Mouse (Mus musculus) kidney, embryonic 15.5 days (tissue): ENCODE data around the gene BC016579. TPM values are rescaled to one million over a fixed set of nuclear protein-coding genes. Genes with fewer than 3 reads are reported as not detected.
A peak's percentile ranks its signal among the peaks of the same experiment; 100 is the strongest.

ENCODE experiments used
- ATAC-seq: fragments of 200-750 bp; cut with Nextera tagmentation; replicated peaks from 2 replicates; pipeline ENCODE4 v1.8.0; 2017; ENCODE audit warnings: moderate TSS enrichment; ENCODE audit not compliant: low FRiP score
- H3K27ac ChIP-seq: fragments of 300-500 bp; sonication (generic); 2 replicates; pipeline ENCODE4 v1.5.1; 2015; ENCODE audit warnings: mild to moderate bottlenecking, inconsistent platforms
- H3K27me3 ChIP-seq: fragments of 300-500 bp; sonication (generic); 2 replicates; pipeline ENCODE4 v1.6.1; 2015; ENCODE audit warnings: inconsistent platforms
- H3K36me3 ChIP-seq: fragments of 300-500 bp; sonication (generic); 2 replicates; pipeline ENCODE4 v1.6.1; 2015; ENCODE audit warnings: inconsistent platforms
- H3K4me1 ChIP-seq: fragments of 300-500 bp; sonication (generic); 2 replicates; pipeline ENCODE4 v1.6.1; 2015; ENCODE audit warnings: inconsistent platforms
- H3K4me2 ChIP-seq: fragments of 300-500 bp; sonication (generic); 2 replicates; pipeline ENCODE4 v1.6.1; 2015; ENCODE audit warnings: moderate library complexity, mild to moderate bottlenecking, inconsistent platforms
- H3K4me3 ChIP-seq: fragments of 300-500 bp; sonication (generic); replicated peaks from 2 replicates; pipeline ENCODE4 v1.5.1; 2015; ENCODE audit warnings: mild to moderate bottlenecking, inconsistent platforms
- H3K9ac ChIP-seq: fragments of 300-500 bp; sonication (generic); 2 replicates; pipeline ENCODE4 v1.6.1; 2015; ENCODE audit warnings: mild to moderate bottlenecking, inconsistent platforms
- H3K9me3 ChIP-seq: fragments of 300-500 bp; sonication (generic); replicated peaks from 2 replicates; pipeline ENCODE4 v1.6.1; 2016; ENCODE audit warnings: inconsistent platforms
- WGBS: fragments of 180-500 bp; shearing (Covaris S2); methylation state at CpG from one replicate; pipeline ENCODE4 v1.1.7; 2015; ENCODE audit warnings: mixed read lengths; 5-methylcytosine and 5-hydroxymethylcytosine counted together
- polyA plus RNA-seq: library from polyadenylated mRNA; unstranded; fragments of >200 nt; fragmentation: Nextera tagmentation; extraction: Ambion mirVana; gene quantifications from 2 replicates; pipeline ENCODE4 v1.2.1, GENCODE M21; 2015

Gene BC016579
- polyA plus RNA-seq, 1 experiment from 2014 or later: 0.23 TPM

GRCm38 (mm10) chr16:45668178-45668577 lies 14.3 kb upstream of the BC016579 start:
- no peak for ATAC-seq
- Histone ChIP-seq H3K36me3 (no peaks in the 10 kb centered on the region), H3K4me2 (no peak overlapping the region), H3K27me3 (no peaks in the 10 kb centered on the region), H3K27ac (no peak overlapping the region), H3K9ac (no peak overlapping the region), H3K9me3 (no peaks in the 10 kb centered on the region), H3K4me3 (no peak overlapping the region), H3K4me1 (peaks cover 6% of the 10 kb centered on the region; the same call in 1 of the 2 replicates)
- WGBS: 65% methylated on average over 3 of the region's 3 CpGs

GRCm38 (mm10) chr16:45666136-45666535 lies 12.3 kb upstream of the BC016579 start:
- WGBS: 63% methylated on average over 2 of the region's 2 CpGs
- no peak overlapping the region for H3K4me3 ChIP-seq
- peaks cover 6% of the 10 kb centered on the region; the same call in 1 of the 2 replicates for H3K4me1 ChIP-seq
- H3K9ac ChIP-seq: no peak overlapping the region
- ATAC-seq: no peak
- no peaks in the 10 kb centered on the region for H3K9me3 ChIP-seq
- H3K4me2 ChIP-seq: no peak overlapping the region
- no peaks in the 10 kb centered on the region for H3K36me3 ChIP-seq
- H3K27ac ChIP-seq: no peak overlapping the region
- no peaks in the 10 kb centered on the region for H3K27me3 ChIP-seq

- Histone ChIP-seq H3K36me3 (no peaks in the 10 kb centered on the region), H3K4me2 (no peak overlapping the region), H3K9ac (no peak overlapping the region), H3K4me3 (no peak overlapping the region), H3K27me3 (no peaks in the 10 kb centered on the region), H3K27ac (no peak overlapping the region), H3K4me1 (no peaks in the 10 kb centered on the region), H3K9me3 (no peaks in the 10 kb centered on the region)
- ATAC-seq: no peak
Observed at GRCm38 (mm10) chr16:45662381-45662780, 8.5 kb upstream of the BC016579 start.

- ATAC-seq: no peak
- no peaks in the 10 kb centered on the region for H3K9me3 ChIP-seq
- peaks cover 4% of the 10 kb centered on the region; the same call in 1 of the 2 replicates for H3K27me3 ChIP-seq
- H3K9ac ChIP-seq: no peak overlapping the region
- WGBS: 86% methylated on average over 4 of the region's 4 CpGs
- H3K4me2 ChIP-seq: no peak overlapping the region
- H3K4me1 ChIP-seq: no peaks in the 10 kb centered on the region
- H3K27ac ChIP-seq: no peak overlapping the region
- no peak overlapping the region for H3K4me3 ChIP-seq
- H3K36me3 ChIP-seq: no peaks in the 10 kb centered on the region
Observed at GRCm38 (mm10) chr16:45659596-45659995, 5.7 kb upstream of the BC016579 start.

- Histone ChIP-seq H3K27ac (no peak overlapping the region), H3K27me3 (peaks cover 18% of the 10 kb centered on the region), H3K36me3 (no peaks in the 10 kb centered on the region), H3K4me1 (peaks cover 10% of the 10 kb centered on the region), H3K4me3 (no peak overlapping the region), H3K9me3 (no peaks in the 10 kb centered on the region), H3K9ac (no peak overlapping the region), H3K4me2 (no peak overlapping the region)
- ATAC-seq: no peak
- WGBS: 87% methylated on average over 1 of the region's 1 CpGs
Observed at GRCm38 (mm10) chr16:45658248-45658647, 4.4 kb upstream of the BC016579 start.

- no peak overlapping the region for H3K4me2 ChIP-seq
- H3K27me3 ChIP-seq: peaks cover 21% of the 10 kb centered on the region
- H3K36me3 ChIP-seq: no peaks in the 10 kb centered on the region
- 85% methylated on average over 12 of the region's 12 CpGs for WGBS
- no peak overlapping the region for H3K9ac ChIP-seq
- ATAC-seq: no peak
- H3K9me3 ChIP-seq: no peaks in the 10 kb centered on the region
- H3K27ac ChIP-seq: no peak overlapping the region
- no peak overlapping the region for H3K4me3 ChIP-seq
- peaks cover 13% of the 10 kb centered on the region for H3K4me1 ChIP-seq
Observed at GRCm38 (mm10) chr16:45657574-45658159, 3.8 kb upstream of the BC016579 start.

- Histone ChIP-seq H3K36me3 (no peaks in the 10 kb centered on the region), H3K4me3 (peak overlapping the region; percentile 42), H3K4me1 (peaks cover 13% of the 10 kb centered on the region), H3K27ac (no peak overlapping the region), H3K4me2 (peak overlapping the region; percentile 82), H3K9me3 (no peaks in the 10 kb centered on the region), H3K9ac (no peak overlapping the region), H3K27me3 (peaks cover 27% of the 10 kb centered on the region)
- 64% methylated on average over 9 of the region's 9 CpGs for WGBS
- no peak for ATAC-seq
Observed at GRCm38 (mm10) chr16:45654465-45654864, 597 bp upstream of the BC016579 start.

- Histone ChIP-seq H3K4me1 (peaks cover 13% of the 10 kb centered on the region), H3K36me3 (no peaks in the 10 kb centered on the region), H3K4me2 (peak overlapping the region; percentile 82), H3K27ac (no peak overlapping the region), H3K4me3 (peak overlapping the region; percentile 42), H3K27me3 (peaks cover 27% of the 10 kb centered on the region), H3K9me3 (no peaks in the 10 kb centered on the region), H3K9ac (peak overlapping the region; percentile 21; the same call in 1 of the 2 replicates)
- ATAC-seq: no peak
- 13% methylated on average over 17 of the region's 17 CpGs for WGBS
Observed at GRCm38 (mm10) chr16:45653009-45653933, 597 bp downstream of the BC016579 start.

- Histone ChIP-seq H3K27ac (no peak overlapping the region), H3K27me3 (peaks cover 27% of the 10 kb centered on the region), H3K9ac (no peak overlapping the region), H3K36me3 (no peaks in the 10 kb centered on the region), H3K9me3 (no peaks in the 10 kb centered on the region), H3K4me1 (peaks cover 13% of the 10 kb centered on the region), H3K4me3 (no peak overlapping the region), H3K4me2 (no peak overlapping the region)
- 66% methylated on average over 2 of the region's 2 CpGs for WGBS
- ATAC-seq: no peak
Observed at GRCm38 (mm10) chr16:45651497-45651896, 2.4 kb downstream of the BC016579 start.

- no peak overlapping the region for H3K4me3 ChIP-seq
- 54% methylated on average over 6 of the region's 6 CpGs for WGBS
- H3K9ac ChIP-seq: no peak overlapping the region
- no peaks in the 10 kb centered on the region for H3K4me1 ChIP-seq
- no peak overlapping the region for H3K27ac ChIP-seq
- ATAC-seq: no peak
- H3K9me3 ChIP-seq: no peaks in the 10 kb centered on the region
- H3K4me2 ChIP-seq: no peak overlapping the region
- H3K27me3 ChIP-seq: no peaks in the 10 kb centered on the region
- no peaks in the 10 kb centered on the region for H3K36me3 ChIP-seq
Observed at GRCm38 (mm10) chr16:45644380-45644779, 9.5 kb downstream of the BC016579 start.

- no peaks in the 10 kb centered on the region for H3K9me3 ChIP-seq
- no peaks in the 10 kb centered on the region for H3K4me1 ChIP-seq
- WGBS: 92% methylated on average over 3 of the region's 3 CpGs
- H3K27me3 ChIP-seq: no peaks in the 10 kb centered on the region
- no peak overlapping the region for H3K27ac ChIP-seq
- ATAC-seq: no peak
- H3K4me3 ChIP-seq: no peak overlapping the region
- no peaks in the 10 kb centered on the region for H3K36me3 ChIP-seq
- no peak overlapping the region for H3K4me2 ChIP-seq
- no peak overlapping the region for H3K9ac ChIP-seq
Observed at GRCm38 (mm10) chr16:45643944-45644343, 9.9 kb downstream of the BC016579 start.

- 68% methylated on average over 3 of the region's 3 CpGs for WGBS
- no peaks in the 10 kb centered on the region for H3K27me3 ChIP-seq
- no peak overlapping the region for H3K27ac ChIP-seq
- no peak overlapping the region for H3K4me2 ChIP-seq
- ATAC-seq: no peak
- H3K36me3 ChIP-seq: no peaks in the 10 kb centered on the region
- H3K4me1 ChIP-seq: no peaks in the 10 kb centered on the region
- H3K9me3 ChIP-seq: no peaks in the 10 kb centered on the region
- H3K9ac ChIP-seq: no peak overlapping the region
- H3K4me3 ChIP-seq: no peak overlapping the region
Observed at GRCm38 (mm10) chr16:45641301-45641700, 12.6 kb downstream of the BC016579 start.
